Mouse (Mus musculus): ENCODE measurements at regions not wholly inside any gene's neighbourhood (a gene's known extent, or its start where the extent isn't known, plus 50 kb on each side); places are given as distances from the start of the nearest gene placed in this dataset.

DNA sequence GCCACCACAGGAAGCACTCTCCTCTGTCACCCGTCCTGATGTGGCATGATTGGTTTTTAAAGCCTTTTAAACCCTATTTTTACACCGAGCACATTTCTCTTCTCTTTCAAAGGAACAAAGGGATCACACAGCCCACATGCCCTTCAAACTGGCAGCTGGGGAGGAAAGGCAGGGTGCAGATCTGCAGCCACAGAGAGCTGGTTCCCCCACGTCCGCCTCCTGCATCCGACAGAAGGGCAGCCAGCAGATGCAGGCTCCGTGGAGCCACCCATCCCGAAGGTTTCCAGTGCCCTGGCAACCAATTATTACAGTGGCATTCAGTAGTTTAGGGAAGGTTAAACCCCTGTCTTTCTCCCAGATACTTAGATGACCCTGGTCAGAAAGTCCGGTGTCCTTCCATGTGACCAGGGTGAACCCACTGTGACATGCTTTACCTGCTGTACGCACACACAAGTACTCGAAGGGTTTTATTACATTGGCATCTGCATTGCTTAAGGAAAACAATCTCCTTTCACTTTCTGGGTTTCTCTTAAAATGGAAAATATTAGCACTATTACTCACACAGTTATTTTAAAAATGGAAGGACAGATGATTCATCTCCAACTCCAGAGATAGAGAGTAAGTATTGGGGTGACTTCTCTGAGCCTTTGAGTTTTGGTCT lies 156.7 kb upstream of the Ubl3 start:
- TF ChIP-seq CTCF (IDR thresholded peaks at IDR 0.05; ENCODE audit: low read depth) (no peak), EP300 (IDR thresholded peaks at IDR 0.05; ENCODE audit: low read depth) (no peak)

Data from liver, embryonic 14.5 days (tissue).